Mouse (Mus musculus): ENCODE results near the gene Gm17662. TPM values are rescaled to one million over a fixed set of nuclear protein-coding genes. Genes with fewer than 3 reads are reported as not detected.

The Gm17662 gene
- polyA plus RNA-seq (2015; fragmentation: Nextera tagmentation; extraction: Ambion mirVana), result not detected in 2 replicates

DNA sequence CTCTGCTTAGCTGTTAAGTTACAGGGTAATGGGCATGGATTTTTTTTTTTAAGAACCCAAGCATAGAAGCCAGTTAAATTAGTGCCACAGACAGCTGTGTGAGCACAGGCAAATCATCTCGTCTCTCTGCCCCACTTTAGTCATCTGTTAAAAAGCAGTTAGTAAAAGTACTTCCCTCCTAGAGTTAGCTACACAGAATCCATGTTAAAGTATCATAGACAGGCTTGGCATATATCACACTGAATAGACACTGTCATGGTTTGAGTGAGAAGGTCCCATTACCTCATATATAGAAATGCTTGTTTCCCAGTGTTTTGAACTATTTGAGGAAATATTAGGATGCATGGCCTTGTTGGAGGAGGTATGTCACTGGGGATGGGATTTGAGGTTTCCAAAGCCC, at the start of gene Gm17662:
TSS of gene Gm17662 (plus strand) at position 301 of the 400 bp plus-strand sequence.
- H3K4me3 ChIP-seq (replicated peaks), result no peak within 1 kb of the TSS
- no peaks in the 10 kb centered on the region for H3K27me3 ChIP-seq (replicated peaks)
- no peaks in the 10 kb centered on the region for H3K4me1 ChIP-seq (replicated peaks)
- WGBS, result 84% methylated on average over 1 of the region's 1 CpGs
- H3K36me3 ChIP-seq, result no peaks in the 10 kb centered on the region
- no peaks in the 10 kb centered on the region for H3K9me3 ChIP-seq
- no peak for ATAC-seq
- H3K4me2 ChIP-seq (replicated peaks), result no peak within 1 kb of the TSS
- no peak within 1 kb of the TSS for H3K9ac ChIP-seq
- no peak within 1 kb of the TSS for H3K27ac ChIP-seq

DNA sequence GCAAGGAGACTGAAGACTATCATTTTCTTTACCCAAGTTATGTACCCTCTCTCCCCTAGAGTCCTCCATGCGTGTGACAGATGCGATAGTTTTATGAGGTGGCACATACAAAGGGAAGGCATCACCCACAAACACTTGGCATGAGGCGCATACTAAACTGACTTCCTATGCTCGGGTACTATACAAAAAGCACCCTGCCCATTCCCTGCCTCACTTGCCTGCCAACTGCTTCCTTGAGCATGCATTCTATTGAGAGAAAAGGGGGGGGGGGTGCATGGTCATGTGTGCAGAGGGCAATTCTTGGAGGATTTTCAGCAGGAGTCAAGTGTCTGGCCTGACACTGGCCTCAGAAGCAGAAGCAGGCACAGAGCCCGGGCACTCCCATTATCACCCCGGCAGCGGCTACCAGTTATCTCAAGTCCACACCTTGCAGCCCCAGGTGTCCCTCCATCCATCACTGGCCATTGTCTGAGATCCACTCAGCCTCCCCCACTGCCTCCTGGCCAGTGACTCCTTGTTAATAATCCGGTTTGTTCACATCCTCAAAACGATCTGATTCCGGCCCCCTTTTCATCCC, 46.3 kb upstream of the Gm17662 start:
- Histone ChIP-seq H3K36me3 (no peaks in the 10 kb centered on the region), H3K9me3 (no peaks in the 10 kb centered on the region), H3K4me1 (replicated peaks) (no peaks in the 10 kb centered on the region), H3K4me2 (replicated peaks) (no peak overlapping the region), H3K27ac (no peak overlapping the region), H3K4me3 (replicated peaks) (no peak overlapping the region), H3K9ac (no peak overlapping the region), H3K27me3 (replicated peaks) (no peaks in the 10 kb centered on the region)
- WGBS, result 62% methylated on average over 10 of the region's 10 CpGs
- ATAC-seq, result no peak

DNA sequence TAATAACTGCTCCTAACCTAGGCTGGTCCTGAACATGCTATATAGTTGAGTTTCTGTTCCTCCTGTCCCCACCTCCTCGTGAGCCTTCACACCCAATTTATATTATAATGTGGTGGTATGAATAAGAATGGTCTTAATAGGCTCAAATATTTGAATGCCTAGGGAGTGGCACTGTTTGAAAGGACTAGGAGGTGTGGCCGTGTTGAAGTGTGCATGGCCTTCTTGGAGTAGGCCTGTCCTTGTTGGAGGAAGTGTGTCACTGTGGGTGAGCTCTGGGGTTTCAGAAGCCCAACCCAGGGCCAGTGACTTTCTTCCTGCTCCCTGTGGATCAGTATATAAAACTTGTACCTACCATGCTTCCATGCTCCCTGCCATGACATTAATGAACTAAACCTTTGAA, 43.5 kb upstream of the Gm17662 start:
- ATAC-seq, result no peak
- Histone ChIP-seq H3K9me3 (no peaks in the 10 kb centered on the region), H3K9ac (no peak overlapping the region), H3K4me2 (replicated peaks) (no peak overlapping the region), H3K4me3 (replicated peaks) (no peak overlapping the region), H3K4me1 (replicated peaks) (no peaks in the 10 kb centered on the region), H3K36me3 (no peaks in the 10 kb centered on the region), H3K27ac (no peak overlapping the region), H3K27me3 (replicated peaks) (no peaks in the 10 kb centered on the region)
- WGBS, result 81% methylated on average over 2 of the region's 2 CpGs

DNA sequence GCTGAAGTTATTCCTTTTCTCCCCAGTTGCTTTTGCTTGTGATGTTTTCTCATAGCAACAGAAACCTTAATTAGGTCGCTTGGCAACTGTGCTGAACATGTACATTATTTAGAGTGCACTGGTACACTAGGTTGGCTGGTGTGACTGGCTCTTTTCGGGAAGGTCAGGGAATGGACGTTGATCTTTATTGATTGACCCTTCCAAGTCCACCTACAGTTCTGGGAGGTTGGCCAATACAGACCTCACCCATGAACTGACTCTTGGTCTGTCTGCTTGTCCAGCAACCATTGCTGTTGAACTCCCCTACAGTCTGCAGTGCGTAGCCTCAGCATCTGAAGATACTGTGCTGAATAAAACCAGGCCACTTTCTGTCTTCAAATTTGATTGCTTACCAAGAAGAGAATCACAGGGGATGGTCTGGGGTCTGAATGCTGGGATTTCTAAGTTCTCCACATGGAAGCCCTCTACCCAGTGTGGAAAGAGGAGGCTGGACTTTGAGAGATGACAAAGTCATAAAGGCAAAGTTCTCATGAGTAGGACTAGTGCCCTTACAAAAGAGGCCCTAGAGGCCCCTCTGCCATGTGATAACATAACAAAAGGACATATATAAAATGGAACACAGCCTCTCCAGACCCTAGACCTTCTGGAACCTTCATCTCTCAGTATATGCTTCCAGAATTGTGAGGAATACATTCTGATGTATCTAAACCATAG, 40.5 kb upstream of the Gm17662 start:
- ATAC-seq, result no peak
- Histone ChIP-seq H3K9ac (no peak overlapping the region), H3K4me1 (replicated peaks) (no peaks in the 10 kb centered on the region), H3K9me3 (no peaks in the 10 kb centered on the region), H3K4me3 (replicated peaks) (no peak overlapping the region), H3K27me3 (replicated peaks) (no peaks in the 10 kb centered on the region), H3K36me3 (no peaks in the 10 kb centered on the region), H3K4me2 (replicated peaks) (no peak overlapping the region), H3K27ac (no peak overlapping the region)
- 86% methylated on average over 4 of the region's 4 CpGs for WGBS

DNA sequence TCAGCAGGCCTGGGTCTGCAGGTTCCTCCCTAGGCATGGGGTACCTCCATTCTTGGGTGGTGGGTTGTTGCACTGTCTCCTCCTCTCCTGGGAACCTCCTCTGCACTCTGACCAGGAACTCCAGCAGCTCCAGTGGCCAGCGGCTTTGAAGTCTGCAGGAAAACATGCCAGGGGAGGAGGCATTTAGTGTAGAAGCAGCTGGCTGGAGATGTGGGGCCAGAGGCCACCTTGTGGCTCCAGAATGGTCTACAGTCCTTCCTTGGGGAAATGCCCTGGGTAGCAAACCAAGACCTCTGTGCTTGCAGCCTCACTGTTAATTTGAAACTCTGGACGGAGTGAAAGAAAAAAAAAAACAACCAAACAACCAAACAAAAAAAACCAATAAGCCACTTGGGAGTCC, 39.6 kb upstream of the Gm17662 start:
- Histone ChIP-seq H3K4me3 (replicated peaks) (no peak overlapping the region), H3K9ac (no peak overlapping the region), H3K9me3 (no peaks in the 10 kb centered on the region), H3K36me3 (no peaks in the 10 kb centered on the region), H3K27me3 (replicated peaks) (no peaks in the 10 kb centered on the region), H3K4me1 (replicated peaks) (no peaks in the 10 kb centered on the region), H3K4me2 (replicated peaks) (no peak overlapping the region), H3K27ac (no peak overlapping the region)
- WGBS, result 46% methylated on average over 2 of the region's 2 CpGs
- ATAC-seq, result no peak

DNA sequence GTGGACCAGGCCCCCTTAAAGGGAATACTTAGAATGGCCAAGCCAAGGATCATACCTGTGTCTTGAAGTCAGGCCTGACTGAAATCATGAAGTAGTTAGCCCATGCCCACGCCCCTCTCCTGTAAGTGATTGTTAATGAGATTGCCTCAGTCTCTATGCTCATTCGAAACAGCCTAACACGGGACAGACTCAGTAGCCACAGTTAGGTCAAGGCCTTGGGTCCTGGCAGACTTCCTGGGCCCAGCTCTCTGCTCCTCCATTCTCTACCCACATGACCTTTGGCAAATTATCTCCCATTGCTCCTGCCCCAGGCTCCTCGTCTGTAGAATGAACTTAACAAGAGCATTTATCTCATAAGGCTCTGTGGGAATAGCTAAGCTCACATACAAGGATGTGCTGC, 38.1 kb upstream of the Gm17662 start:
- H3K9ac ChIP-seq, result no peak overlapping the region
- no peaks in the 10 kb centered on the region for H3K9me3 ChIP-seq
- H3K36me3 ChIP-seq, result no peaks in the 10 kb centered on the region
- ATAC-seq, result no peak
- no peaks in the 10 kb centered on the region for H3K27me3 ChIP-seq (replicated peaks)
- H3K27ac ChIP-seq, result no peak overlapping the region
- no peak overlapping the region for H3K4me3 ChIP-seq (replicated peaks)
- H3K4me2 ChIP-seq (replicated peaks), result no peak overlapping the region
- no peaks in the 10 kb centered on the region for H3K4me1 ChIP-seq (replicated peaks)
- 73% methylated on average over 4 of the region's 4 CpGs for WGBS

DNA sequence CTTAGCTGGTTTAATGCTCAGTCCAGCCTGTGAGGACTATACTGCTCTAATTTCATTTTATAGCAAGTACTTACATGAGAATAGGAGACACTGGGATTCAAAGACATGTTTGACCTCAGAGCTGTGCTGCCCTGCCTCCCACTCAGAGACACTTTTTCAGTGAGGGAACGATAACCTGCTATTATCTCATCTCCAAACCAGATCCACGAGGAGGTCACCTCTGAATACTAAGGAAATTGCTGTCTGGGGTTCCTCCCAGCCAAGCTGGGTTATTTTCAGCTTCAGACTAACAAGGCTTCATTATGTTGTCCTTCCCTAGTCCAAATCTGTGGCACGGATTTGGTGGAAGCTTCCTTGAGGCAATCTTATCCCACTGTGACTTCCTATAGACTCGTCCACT, 37.2 kb upstream of the Gm17662 start:
- WGBS, result 62% methylated on average over 4 of the region's 4 CpGs
- Histone ChIP-seq H3K4me2 (replicated peaks) (no peak overlapping the region), H3K4me1 (replicated peaks) (no peaks in the 10 kb centered on the region), H3K9me3 (no peaks in the 10 kb centered on the region), H3K36me3 (no peaks in the 10 kb centered on the region), H3K27ac (no peak overlapping the region), H3K4me3 (replicated peaks) (no peak overlapping the region), H3K27me3 (replicated peaks) (no peaks in the 10 kb centered on the region), H3K9ac (no peak overlapping the region)
- ATAC-seq, result no peak

DNA sequence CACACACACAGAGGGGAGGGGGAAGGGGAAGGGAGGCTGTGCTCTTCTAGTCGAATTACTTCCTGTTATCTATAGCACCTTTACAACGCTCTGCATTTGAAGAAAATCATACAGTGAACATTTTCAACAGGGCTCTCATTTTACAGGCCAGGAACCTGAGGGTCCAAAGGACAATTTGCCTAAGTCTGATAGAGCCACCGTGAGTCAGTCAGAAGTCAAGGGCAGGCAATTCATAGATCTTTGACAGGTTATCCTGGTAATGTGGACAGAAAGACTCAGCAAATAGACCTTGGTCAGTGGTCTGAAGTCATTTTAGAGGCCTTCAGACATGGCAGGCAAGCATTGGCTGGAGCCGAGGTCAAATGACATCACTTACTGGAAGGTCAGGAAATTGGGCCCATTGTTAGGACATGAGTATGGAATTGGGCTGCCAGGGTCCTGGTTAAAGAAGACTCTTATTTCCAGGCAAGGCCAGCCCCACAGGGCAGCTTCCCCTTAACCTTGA, 33.5 kb upstream of the Gm17662 start:
- Histone ChIP-seq H3K4me3 (replicated peaks) (no peak overlapping the region), H3K27ac (0 out of 2 replicates have a peak overlapping the region, but pooled peaks have one; percentile 9), H3K4me2 (replicated peaks) (no peak overlapping the region), H3K9ac (no peak overlapping the region), H3K36me3 (no peaks in the 10 kb centered on the region), H3K9me3 (no peaks in the 10 kb centered on the region), H3K4me1 (replicated peaks) (no peaks in the 10 kb centered on the region), H3K27me3 (replicated peaks) (no peaks in the 10 kb centered on the region)
- 46% methylated on average over 4 of the region's 4 CpGs for WGBS
- peak; percentile 88 for ATAC-seq

DNA sequence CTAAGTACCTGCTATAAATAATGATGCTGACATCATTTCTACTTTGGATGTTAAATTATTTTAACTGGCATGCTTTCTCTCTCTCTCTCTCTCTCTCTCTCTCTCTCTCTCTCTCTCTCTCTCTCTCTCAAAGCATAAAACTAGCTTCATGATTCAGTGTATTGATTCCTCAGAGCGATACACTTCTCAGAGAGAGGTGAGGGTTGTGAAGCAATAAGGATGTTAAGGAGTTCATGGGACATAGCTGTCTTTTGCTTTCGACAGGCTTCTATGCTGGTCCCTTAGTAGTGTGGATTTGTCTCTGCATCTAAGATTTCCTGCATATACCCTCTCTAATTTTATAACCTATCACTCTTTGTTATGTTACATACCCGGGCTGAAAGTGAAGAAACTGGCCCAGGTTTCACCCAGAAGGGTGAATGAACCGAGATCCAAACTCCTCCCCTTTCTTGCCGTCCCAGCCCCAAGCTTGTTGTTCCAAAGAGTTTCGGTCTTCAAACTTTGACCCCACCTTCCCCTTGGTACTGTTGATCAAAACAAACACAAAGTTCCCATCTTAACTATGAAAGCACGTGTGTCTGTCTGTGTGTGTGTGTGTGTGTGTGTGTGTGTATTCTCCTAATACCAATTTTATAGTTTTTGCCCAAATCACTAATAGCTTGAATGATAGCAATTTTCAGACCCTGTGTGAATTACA, 32.6 kb upstream of the Gm17662 start:
- Histone ChIP-seq H3K4me3 (replicated peaks) (no peak overlapping the region), H3K36me3 (no peaks in the 10 kb centered on the region), H3K27ac (no peak overlapping the region), H3K4me1 (replicated peaks) (no peaks in the 10 kb centered on the region), H3K9me3 (no peaks in the 10 kb centered on the region), H3K9ac (no peak overlapping the region), H3K27me3 (replicated peaks) (no peaks in the 10 kb centered on the region), H3K4me2 (replicated peaks) (no peak overlapping the region)
- peak; percentile 31; the same call in 1 of the 2 replicates for ATAC-seq
- 62% methylated on average over 7 of the region's 7 CpGs for WGBS

DNA sequence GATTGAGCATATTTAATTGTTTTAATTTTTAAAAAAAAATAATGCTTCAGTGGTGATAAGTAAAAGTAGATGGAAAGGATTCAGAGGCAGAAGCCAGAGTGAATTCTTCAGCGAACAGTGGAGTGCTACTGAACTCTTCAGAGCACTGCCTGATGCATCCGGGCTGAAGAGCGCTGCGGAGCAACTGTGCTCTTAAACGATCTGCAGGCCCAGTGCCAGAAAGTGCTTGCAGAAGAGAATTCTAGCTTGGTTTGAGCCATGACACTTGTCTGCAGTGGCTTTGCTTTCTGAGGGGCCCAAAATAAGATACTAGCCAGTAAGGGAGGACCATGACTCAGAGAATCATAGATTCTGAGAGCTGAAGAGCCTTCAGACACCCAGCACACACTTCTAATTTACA, 28.2 kb upstream of the Gm17662 start:
- no peak for ATAC-seq
- no peaks in the 10 kb centered on the region for H3K27me3 ChIP-seq (replicated peaks)
- H3K4me1 ChIP-seq (replicated peaks), result no peaks in the 10 kb centered on the region
- H3K27ac ChIP-seq, result no peak overlapping the region
- H3K4me3 ChIP-seq (replicated peaks), result no peak overlapping the region
- no peaks in the 10 kb centered on the region for H3K36me3 ChIP-seq
- H3K9ac ChIP-seq, result no peak overlapping the region
- H3K4me2 ChIP-seq (replicated peaks), result no peak overlapping the region
- WGBS, result 47% methylated on average over 5 of the region's 5 CpGs
- no peaks in the 10 kb centered on the region for H3K9me3 ChIP-seq

DNA sequence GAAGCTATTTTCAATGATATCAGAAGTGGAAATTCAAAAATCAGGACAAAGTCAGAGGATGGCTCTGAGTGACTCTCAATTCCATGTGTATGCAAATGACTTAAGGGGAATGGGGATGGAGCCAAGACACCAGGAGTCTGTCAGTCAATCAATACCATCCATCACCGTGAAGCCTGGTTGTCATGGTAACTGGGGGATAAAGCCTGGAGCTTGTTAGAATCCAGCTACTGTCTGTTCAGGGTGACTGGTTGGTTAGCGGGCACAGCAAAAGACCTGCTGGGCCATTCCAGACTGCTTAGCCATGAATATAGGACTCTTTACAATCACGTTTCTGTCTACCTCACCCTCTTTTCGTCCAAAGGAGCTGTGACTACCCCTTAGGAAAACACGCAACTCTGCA, 22.0 kb upstream of the Gm17662 start:
- Histone ChIP-seq H3K4me2 (replicated peaks) (no peak overlapping the region), H3K4me3 (replicated peaks) (no peak overlapping the region), H3K36me3 (no peaks in the 10 kb centered on the region), H3K27me3 (replicated peaks) (no peaks in the 10 kb centered on the region), H3K27ac (no peak overlapping the region), H3K9ac (no peak overlapping the region), H3K9me3 (no peaks in the 10 kb centered on the region), H3K4me1 (replicated peaks) (no peaks in the 10 kb centered on the region)
- no peak for ATAC-seq
- 56% methylated on average over 5 of the region's 5 CpGs for WGBS

DNA sequence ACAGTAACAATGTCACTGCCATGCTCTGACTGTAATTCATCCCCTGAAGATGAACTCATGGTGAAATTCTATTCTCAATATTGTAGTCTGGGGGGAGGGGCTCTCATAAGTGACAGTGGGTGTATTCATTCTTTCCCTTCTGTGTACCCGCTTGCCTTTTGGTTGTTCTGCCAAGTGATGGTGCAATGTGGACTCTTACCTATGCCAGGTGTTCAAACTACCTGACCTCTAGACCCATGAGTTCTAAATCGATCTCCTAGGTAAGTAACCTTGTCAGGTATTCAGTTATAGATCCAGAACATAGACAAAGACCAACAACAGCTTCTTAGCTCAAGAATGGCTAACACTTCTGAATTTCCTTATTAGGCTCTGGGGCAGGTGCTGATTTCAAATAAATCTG, 18.8 kb upstream of the Gm17662 start:
- no peak overlapping the region for H3K4me3 ChIP-seq (replicated peaks)
- no peaks in the 10 kb centered on the region for H3K27me3 ChIP-seq (replicated peaks)
- no peak overlapping the region for H3K27ac ChIP-seq
- H3K9ac ChIP-seq, result no peak overlapping the region
- no peak overlapping the region for H3K4me2 ChIP-seq (replicated peaks)
- H3K9me3 ChIP-seq, result no peaks in the 10 kb centered on the region
- no peaks in the 10 kb centered on the region for H3K36me3 ChIP-seq
- 79% methylated on average over 2 of the region's 2 CpGs for WGBS
- no peak for ATAC-seq
- no peaks in the 10 kb centered on the region for H3K4me1 ChIP-seq (replicated peaks)
